Mouse (Mus musculus) 416B (cell line): ENCODE results near the gene Oas3.

ENCODE experiments used
- DNase-seq: peaks from one replicate; pipeline ENCODE4 v3.0.0; 2011; ENCODE audit warnings: low read depth

Gene Oas3

GRCm38 (mm10) chr5:120703660-120704059 is 73.8 kb downstream of the Oas3 start:
- DNase-seq = no peak
